Mouse (Mus musculus) monocyte, adult 5-6 weeks (primary cell): ENCODE results near the gene Zfp646. TPM values are rescaled to one million over a fixed set of nuclear protein-coding genes. Genes with fewer than 3 reads are reported as not detected.

Source experiments
- ATAC-seq: fragments of 153-309, 156-312 bp; replicated peaks from 2 replicates; pipeline ENCODE4 v1.8.0; 2017; ENCODE audit warnings: mild to moderate bottlenecking; ENCODE audit not compliant: low TSS enrichment, insufficient number of reproducible peaks, severe bottlenecking, poor library complexity, low FRiP score
- total RNA-seq: library from RNA; stranded (forward); fragments of 200-1000, 200-491, 200-594 nt; gene quantifications from 3 replicates; pipeline ENCODE4 v1.2.3, GENCODE M21; 2017

The Zfp646 gene
- total RNA-seq, 1 experiment from 2014 or later: 49.9 TPM

- peak; percentile 98 for ATAC-seq
Observed at GRCm38 (mm10) chr7:127935028-127935722, 59.2 kb downstream of the Zfp646 start.

Other genes starting within 250 kb of the Zfp646 start
- gene Bcl7c, start 167.3 kb upstream of the Zfp646 start, total RNA-seq: 22.5 to 27.9 TPM (median 23.5 TPM) in 3 replicates
- not detected in 3 replicates for gene Ctf1, start 163.5 kb upstream of the Zfp646 start, total RNA-seq
- 0.64 to 0.76 TPM in 2 of 3 replicates, not detected in the other for gene Ctf2, start 144.1 kb upstream of the Zfp646 start, total RNA-seq
- gene Fbxl19, start 131.7 kb upstream of the Zfp646 start, total RNA-seq: 2.1 to 8.5 TPM (median 3.1 TPM) in 3 replicates
- gene Orai3, start 106.4 kb upstream of the Zfp646 start, total RNA-seq: 31.9 to 44.5 TPM (median 35.2 TPM) in 3 replicates
- 5.2 to 14.9 TPM (median 7.7 TPM) in 3 replicates for gene Setd1a, start 99.6 kb upstream of the Zfp646 start, total RNA-seq
- 0.87 to 3.2 TPM (median 2.2 TPM) in 3 replicates for gene Gm49388, start 90.6 kb upstream of the Zfp646 start, total RNA-seq
- 8.6 to 11.1 TPM (median 9.4 TPM) in 3 replicates for gene Hsd3b7, start 75.6 kb upstream of the Zfp646 start, total RNA-seq
- gene Stx4a, start 51.9 kb upstream of the Zfp646 start, total RNA-seq: 98.1 to 120 TPM (median 102 TPM) in 3 replicates
- gene Stx1b, start 51.7 kb upstream of the Zfp646 start, total RNA-seq: 0.11 TPM in 1 of 3 replicates, not detected in the others
- gene Zfp668, start 607 bp downstream of the Zfp646 start, total RNA-seq: 1.6 to 7.1 TPM (median 6.4 TPM) in 3 replicates
- gene Prss53, start 14.7 kb downstream of the Zfp646 start, total RNA-seq: 0.75 TPM in 1 of 3 replicates, not detected in the others
- gene Gm21974, start 19.2 kb downstream of the Zfp646 start, total RNA-seq: not detected in 3 replicates
- gene Vkorc1, start 19.4 kb downstream of the Zfp646 start, total RNA-seq: 1.4 to 3.6 TPM (median 2.3 TPM) in 3 replicates
- gene Bckdk, start 27.9 kb downstream of the Zfp646 start, total RNA-seq: 10.0 to 27.5 TPM (median 12.5 TPM) in 3 replicates
- 48.9 to 58.0 TPM (median 55.2 TPM) in 3 replicates for gene Kat8, start 36.3 kb downstream of the Zfp646 start, total RNA-seq
- not detected in 3 replicates for gene Prss8, start 53.9 kb downstream of the Zfp646 start, total RNA-seq
- 1.1 TPM in 2 of 3 replicates, not detected in the other for gene Prss36, start 70.5 kb downstream of the Zfp646 start, total RNA-seq
- 85.2 to 172 TPM (median 110 TPM) in 3 replicates for gene Fus, start 91.2 kb downstream of the Zfp646 start, total RNA-seq
- 65.7 to 90.8 TPM (median 79.5 TPM) in 3 replicates for gene Pycard, start 117.6 kb downstream of the Zfp646 start, total RNA-seq
- 0.68 TPM in 1 of 3 replicates, not detected in the others for gene Trim72, start 127.7 kb downstream of the Zfp646 start, total RNA-seq
- 419 to 520 TPM (median 447 TPM) in 3 replicates for gene Itgam, start 186.4 kb downstream of the Zfp646 start, total RNA-seq
- 33.7 to 34.7 TPM in 2 of 3 replicates, not detected in the other for gene Gm49368, start 186.5 kb downstream of the Zfp646 start, total RNA-seq